Comparison of ENCODE assay signal across 20 mouse cellular contexts in genomic region chr5:146271662-146272061, GRCm38 (mm10). TPM values are rescaled to one million over a fixed set of nuclear protein-coding genes. Genes with fewer than 3 reads are reported as not detected.
A peak's percentile ranks its signal among the peaks of the same experiment; 100 is the strongest.
DNase-seq lines count a peak whose midpoint lies in the region; ATAC-seq and TF ChIP-seq lines count a peak whose summit lies in the region.
"Had no signal": no experiment of that assay in that cellular context is flagged by ENCODE, and none has a peak within 500 bp of the region (broad histone marks: within the 10 kb centered on the region; RNA-seq: fewer than 3 reads in every experiment).

No protein-coding gene starts in this region.

- H3K9ac ChIP-seq in stomach, embryonic 14.5 days (replicated peaks; ENCODE audit: low read depth, low read length), result no peak overlapping the region
- H3K9ac ChIP-seq in stomach, postnatal 0 days (ENCODE audit: low read length), result no peak overlapping the region
- peak overlapping the region; percentile 25; the same call in 1 of the 2 replicates for H3K9ac ChIP-seq in liver, embryonic 15.5 days
- H3K9ac ChIP-seq: forebrain, postnatal 0 days; hindbrain, embryonic 12.5 days; neural tube, embryonic 12.5 days had no signal

- no peaks in the 10 kb centered on the region for H3K4me1 ChIP-seq in stomach, embryonic 14.5 days (ENCODE audit: control insufficient read depth, insufficient read depth, low read length)
- H3K4me1 ChIP-seq in stomach, postnatal 0 days (replicated peaks; ENCODE audit: control insufficient read depth, insufficient read depth), result no peaks in the 10 kb centered on the region
- peaks cover 25% of the 10 kb centered on the region for H3K4me1 ChIP-seq in liver, embryonic 15.5 days (replicated peaks)
- no peaks in the 10 kb centered on the region for H3K4me1 ChIP-seq in embryonic facial prominence, embryonic 10.5 days
- H3K4me1 ChIP-seq: hindbrain, embryonic 12.5 days; neural tube, embryonic 12.5 days had no signal

- peaks cover 23% of the 10 kb centered on the region for H3K36me3 ChIP-seq in stomach, embryonic 14.5 days (ENCODE audit: control insufficient read depth, insufficient read depth, low read length)
- H3K36me3 ChIP-seq in stomach, postnatal 0 days (ENCODE audit: control insufficient read depth, insufficient read depth, low read length), result 0 out of 2 replicates have a peak, but pooled peaks cover 2% of the 10 kb centered on the region
- peaks cover 71% of the 10 kb centered on the region for H3K36me3 ChIP-seq in liver, embryonic 15.5 days (replicated peaks)
- peaks cover 69% of the 10 kb centered on the region for H3K36me3 ChIP-seq in embryonic facial prominence, embryonic 10.5 days (replicated peaks)

- TF ChIP-seq CTCF in stomach, postnatal 0 days (IDR thresholded peaks at IDR 0.05; ENCODE audit: low read depth), result no peak

- no peak overlapping the region for H3K4me3 ChIP-seq in stomach, embryonic 14.5 days (ENCODE audit: low read depth, low read length)
- H3K4me3 ChIP-seq in stomach, postnatal 0 days (ENCODE audit: low read depth, low read length), result no peak overlapping the region
- H3K4me3 ChIP-seq in liver, embryonic 15.5 days (replicated peaks), result no peak overlapping the region
- no peak overlapping the region for H3K4me3 ChIP-seq in embryonic facial prominence, embryonic 10.5 days
- H3K4me3 ChIP-seq: hindbrain, embryonic 12.5 days; neural tube, embryonic 12.5 days had no signal

- no peaks in the 10 kb centered on the region for H3K9me3 ChIP-seq in stomach, embryonic 14.5 days (ENCODE audit: control insufficient read depth, low read depth, low read length)
- no peaks in the 10 kb centered on the region for H3K9me3 ChIP-seq in stomach, postnatal 0 days (ENCODE audit: control insufficient read depth, low read length)
- no peaks in the 10 kb centered on the region for H3K9me3 ChIP-seq in liver, embryonic 15.5 days (replicated peaks)
- no peaks in the 10 kb centered on the region for H3K9me3 ChIP-seq in embryonic facial prominence, embryonic 10.5 days
- H3K9me3 ChIP-seq: hindbrain, embryonic 12.5 days; neural tube, embryonic 12.5 days had no signal

- WGBS in stomach, embryonic 14.5 days, result 93% methylated on average over 5 of the region's 5 CpGs
- WGBS in stomach, postnatal 0 days, result 88% methylated on average over 5 of the region's 5 CpGs
- WGBS in liver, embryonic 15.5 days (ENCODE audit: insufficient replicate concordance), result 89% methylated on average over 5 of the region's 5 CpGs
- 92% methylated on average over 5 of the region's 5 CpGs for WGBS in embryonic facial prominence, embryonic 10.5 days

- 0 out of 2 replicates have a peak, but pooled peaks have one; percentile 28 for ATAC-seq in stomach, embryonic 14.5 days (ENCODE audit: insufficient number of reproducible peaks, insufficient read depth, low FRiP score, low read depth)
- no peak for ATAC-seq in stomach, postnatal 0 days (ENCODE audit: low FRiP score, low TSS enrichment)
- peak; percentile 90 for ATAC-seq in liver, embryonic 15.5 days (ENCODE audit: insufficient read depth)
- ATAC-seq: intestine, embryonic 16.5 days; midbrain, embryonic 16.5 days had no signal

- H3K4me2 ChIP-seq in stomach, embryonic 14.5 days (replicated peaks; ENCODE audit: low read depth, low read length), result no peak overlapping the region
- no peak overlapping the region for H3K4me2 ChIP-seq in stomach, postnatal 0 days (replicated peaks; ENCODE audit: low read depth)
- H3K4me2 ChIP-seq in liver, embryonic 15.5 days, result peak overlapping the region; percentile 51
- H3K4me2 ChIP-seq: hindbrain, embryonic 12.5 days; neural tube, embryonic 12.5 days had no signal

- TF ChIP-seq EP300 in stomach, postnatal 0 days (optimal IDR thresholded peaks at IDR 0.05), result no peak

- DNase-seq in stomach, postnatal 0 days (ENCODE audit: low spot score), result no peak
- DNase-seq in liver, result peak; percentile 74
- no peak for DNase-seq in embryonic facial prominence, embryonic 10.5 days (ENCODE audit: low spot score)
- DNase-seq in cerebellum, adult 11 months, result no peak
- DNase-seq: adrenal gland, postnatal 25 days; B cell, adult 2 months; cerebellum, adult 2 months; cerebellum, postnatal 14 days; forebrain, postnatal 0 days; kidney, adult 8-10 months; kidney, postnatal 10 days; layer of hippocampus, adult 9-11 months; lung, postnatal 36 days; right cerebral cortex, postnatal 4 days had no signal

- no peak overlapping the region for H3K27ac ChIP-seq in stomach, embryonic 14.5 days (ENCODE audit: low read length)
- no peak overlapping the region for H3K27ac ChIP-seq in stomach, postnatal 0 days (replicated peaks)
- peak overlapping the region; percentile 65; the same call in 1 of the 2 replicates for H3K27ac ChIP-seq in liver, embryonic 15.5 days (replicated peaks)
- H3K27ac ChIP-seq in embryonic facial prominence, embryonic 10.5 days (replicated peaks), result no peak overlapping the region
- H3K27ac ChIP-seq: hindbrain, embryonic 12.5 days; neural tube, embryonic 12.5 days had no signal

- no peaks in the 10 kb centered on the region for H3K27me3 ChIP-seq in stomach, embryonic 14.5 days (ENCODE audit: control insufficient read depth, insufficient read depth, low read length)
- no peaks in the 10 kb centered on the region for H3K27me3 ChIP-seq in stomach, postnatal 0 days (ENCODE audit: control insufficient read depth, insufficient read depth, low read length)
- H3K27me3 ChIP-seq in liver, embryonic 15.5 days, result no peaks in the 10 kb centered on the region
- H3K27me3 ChIP-seq in embryonic facial prominence, embryonic 10.5 days (replicated peaks; ENCODE audit: low read depth, poor library complexity, severe bottlenecking), result no peaks in the 10 kb centered on the region
- H3K27me3 ChIP-seq: hindbrain, embryonic 12.5 days; neural tube, embryonic 12.5 days had no signal

RNA-seq across cellular contexts. Expression of gene Cdk8, which starts 40.6 kb away (rescaled TPM):
- polyA plus RNA-seq in stomach, embryonic 14.5 days (2014; fragmentation: Nextera tagmentation; extraction: Ambion mirVana), result 24.6 and 24.7 TPM in 2 replicates
- 12.2 and 12.6 TPM in 2 replicates for polyA plus RNA-seq in stomach, postnatal 0 days (2015; fragmentation: Nextera tagmentation; extraction: Ambion mirVana)
- polyA plus RNA-seq in liver, embryonic 15.5 days (2015; fragmentation: Nextera tagmentation; extraction: Ambion mirVana), result 19.0 and 21.9 TPM in 2 replicates
- polyA plus RNA-seq in embryonic facial prominence, embryonic 10.5 days (2016; fragmentation: Nextera tagmentation; extraction: Ambion mirVana), result 25.0 and 26.6 TPM in 2 replicates

RNA-seq across cellular contexts. Expression of gene Rnf6, which starts 50.3 kb away (rescaled TPM):
- polyA plus RNA-seq in stomach, embryonic 14.5 days (2014; fragmentation: Nextera tagmentation; extraction: Ambion mirVana), result 40.6 TPM in 2 replicates
- polyA plus RNA-seq in stomach, postnatal 0 days (2015; fragmentation: Nextera tagmentation; extraction: Ambion mirVana), result 35.9 and 38.3 TPM in 2 replicates
- 25.2 and 26.2 TPM in 2 replicates for polyA plus RNA-seq in liver, embryonic 15.5 days (2015; fragmentation: Nextera tagmentation; extraction: Ambion mirVana)
- 28.7 and 30.7 TPM in 2 replicates for polyA plus RNA-seq in embryonic facial prominence, embryonic 10.5 days (2016; fragmentation: Nextera tagmentation; extraction: Ambion mirVana)
